Mouse (Mus musculus): Measurements from ENCODE around the gene Serpine2.

Serpine2 gene

DNA sequence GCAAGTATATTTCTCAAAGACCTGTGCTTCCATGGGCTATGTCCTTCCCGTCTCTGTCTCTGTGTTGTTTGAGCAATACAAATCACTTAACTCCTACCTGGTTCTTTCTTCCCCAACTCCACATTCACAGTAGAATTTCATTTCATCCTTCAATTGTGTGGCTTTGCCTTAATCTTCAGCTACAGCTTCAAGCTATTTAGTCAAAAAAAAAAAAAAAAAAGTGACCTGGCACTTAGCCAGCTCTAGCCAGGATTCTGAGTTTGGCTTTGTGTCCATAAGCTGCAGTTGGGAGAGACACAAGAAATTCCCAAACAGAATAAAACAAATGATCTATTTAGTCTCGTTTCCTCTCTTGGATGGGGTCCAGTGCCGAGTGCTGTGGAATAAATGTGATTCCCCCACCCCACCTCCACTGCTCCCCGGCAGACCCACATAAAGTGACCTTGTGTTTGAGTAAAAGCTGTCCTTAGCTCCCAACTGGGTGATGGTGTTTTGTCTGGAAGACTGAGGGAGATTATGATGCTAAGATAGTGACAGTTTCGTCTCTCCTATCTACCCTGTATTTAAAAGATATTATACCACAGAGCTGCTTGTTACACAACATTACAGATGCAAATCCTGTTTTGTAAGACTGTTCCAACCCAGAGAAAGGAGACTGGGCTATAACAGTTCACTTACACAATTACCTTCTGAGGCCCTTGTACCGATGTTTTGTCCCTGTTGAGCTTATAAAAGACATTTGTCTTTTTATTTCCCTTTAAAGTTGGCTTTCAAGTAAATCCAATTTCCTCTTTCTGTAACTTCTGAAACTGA is at the start of gene Serpine2:
Serpine2 (minus strand) TSS at position 51 of the 813 bp plus-strand sequence.
- no peak for DNase-seq (ENCODE audit: low read depth, low spot score)

DNA sequence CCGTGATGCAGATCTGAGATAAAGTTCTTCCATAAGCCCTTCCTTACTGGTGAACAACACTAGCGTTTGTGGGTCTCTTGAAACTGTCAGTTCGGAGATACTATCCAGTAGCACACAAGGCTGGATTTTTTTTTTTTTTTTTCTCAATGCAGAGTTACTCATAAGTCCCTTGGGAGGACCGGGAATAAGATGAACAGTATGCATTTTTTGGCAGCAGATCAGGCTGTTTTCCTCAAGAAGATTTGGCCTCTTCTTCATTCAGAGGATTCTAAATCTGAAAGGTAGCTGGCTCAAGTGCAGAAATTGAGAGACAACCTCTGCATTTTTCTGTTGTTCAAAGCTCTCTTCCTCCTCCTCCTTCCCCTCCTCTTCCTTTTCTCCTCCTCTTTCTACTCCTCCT is 46.8 kb upstream of the Serpine2 start:
- no peak for DNase-seq (ENCODE audit: low read depth, low spot score)

DNA sequence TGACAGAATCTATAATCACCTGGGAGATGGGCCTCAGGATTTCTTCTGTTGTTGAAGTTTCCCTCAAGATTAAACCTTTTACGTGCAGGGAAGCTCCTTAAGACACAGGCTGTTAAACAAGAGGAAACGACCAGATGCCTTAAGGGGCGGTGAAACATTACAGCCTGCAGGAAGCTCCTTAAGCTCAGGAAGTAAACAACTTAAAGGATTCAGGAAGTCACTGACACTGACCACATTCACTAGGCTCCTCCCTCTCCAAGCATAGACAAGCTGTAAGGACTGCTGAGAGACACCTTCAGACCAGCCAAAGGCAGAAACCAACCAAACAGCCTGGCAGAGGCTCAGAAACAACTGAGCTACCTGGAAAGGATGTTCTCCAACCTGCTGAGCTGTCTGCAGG is 44.3 kb upstream of the Serpine2 start:
- no peak for DNase-seq (ENCODE audit: low read depth, low spot score)

DNA sequence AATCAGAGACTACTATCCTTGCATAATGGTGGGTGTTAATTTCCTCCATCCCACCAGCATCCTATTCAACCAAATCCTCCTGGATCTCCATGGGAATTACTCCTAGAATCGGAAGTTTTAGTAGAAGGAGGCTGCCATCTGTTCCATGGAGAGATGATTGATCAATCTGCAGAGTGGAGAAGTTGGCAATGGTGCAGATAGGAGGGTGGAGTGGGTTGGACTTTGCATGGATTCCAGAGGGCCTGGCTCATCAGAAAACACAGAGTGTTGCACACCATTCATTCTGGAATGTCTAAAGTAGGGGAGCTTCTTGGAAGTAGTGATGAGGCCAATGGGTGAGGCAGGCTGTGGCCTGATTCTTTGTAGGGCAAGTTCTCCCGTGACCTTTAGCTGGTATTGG is 41.9 kb upstream of the Serpine2 start:
- DNase-seq (ENCODE audit: low read depth, low spot score), result no peak

DNA sequence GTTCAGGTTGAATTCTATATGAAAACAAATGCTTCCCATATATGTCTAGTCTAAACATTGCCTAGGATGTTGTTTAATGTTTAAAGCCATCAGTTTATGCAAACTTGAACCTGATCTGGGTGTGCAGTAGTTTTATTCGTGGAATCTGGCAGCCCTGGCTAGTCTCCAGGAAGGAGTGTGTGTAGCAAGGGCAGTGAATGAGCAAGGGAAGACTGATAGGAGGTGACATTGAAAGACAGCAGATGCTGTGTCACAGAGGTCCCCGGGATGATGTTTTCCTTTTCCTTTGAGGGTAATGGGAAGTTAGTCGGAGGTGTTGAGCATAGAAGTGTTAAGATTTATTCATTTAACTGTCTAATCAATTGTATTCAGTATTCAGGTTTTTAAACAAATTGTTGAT is 21.7 kb upstream of the Serpine2 start:
- no peak for DNase-seq (ENCODE audit: low read depth, low spot score)

DNA sequence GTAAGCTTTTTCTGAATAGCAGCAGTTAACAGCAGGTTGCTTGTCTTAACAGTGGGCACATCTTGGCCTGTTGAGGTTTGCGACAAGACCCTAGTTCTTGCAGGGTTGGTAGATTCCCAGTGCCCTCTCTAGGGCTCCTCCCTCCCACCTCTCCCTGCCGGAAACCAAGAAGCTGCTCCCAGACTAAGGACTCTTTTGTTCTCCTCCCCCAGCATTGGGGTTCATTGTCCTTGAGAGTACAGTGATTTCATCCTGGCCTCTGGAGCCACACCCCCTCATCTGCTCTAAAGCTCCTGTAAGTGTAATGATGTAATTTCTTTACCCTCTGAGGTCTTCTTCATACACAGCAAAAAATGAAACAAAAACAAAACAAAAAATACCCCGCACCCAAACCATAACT is 13.8 kb upstream of the Serpine2 start:
- DNase-seq (ENCODE audit: low read depth, low spot score), result no peak

DNA sequence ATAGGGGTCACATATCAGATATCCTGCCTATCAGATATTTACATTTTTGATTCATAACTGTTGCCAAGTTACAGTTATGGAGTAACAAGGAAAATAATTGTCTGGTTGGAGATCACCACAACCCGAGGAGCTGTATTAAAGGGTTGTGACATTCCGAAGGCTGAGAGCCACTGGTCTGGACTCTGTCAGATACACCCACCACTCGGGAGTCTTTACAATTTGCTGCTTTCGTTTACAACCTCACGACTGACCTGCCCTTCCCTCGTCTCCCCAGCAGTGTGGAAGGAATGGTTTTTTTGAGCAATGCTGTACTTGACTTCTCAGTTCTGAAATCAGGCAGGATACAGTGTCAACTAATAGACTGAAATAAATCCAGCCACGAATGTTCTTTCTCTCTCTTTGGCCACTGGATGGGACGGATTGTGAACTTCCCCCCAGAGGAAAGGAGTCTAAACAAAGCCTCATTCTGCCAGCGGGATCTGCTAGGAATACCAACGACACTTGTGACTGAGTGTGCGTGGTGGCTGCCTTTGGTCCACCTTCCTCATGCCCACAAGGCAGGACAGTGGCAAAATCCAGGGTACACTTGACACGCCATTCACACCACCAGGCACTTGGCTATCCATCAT is 455 bp downstream of the Serpine2 start:
- no peak for DNase-seq (ENCODE audit: low read depth, low spot score)

DNA sequence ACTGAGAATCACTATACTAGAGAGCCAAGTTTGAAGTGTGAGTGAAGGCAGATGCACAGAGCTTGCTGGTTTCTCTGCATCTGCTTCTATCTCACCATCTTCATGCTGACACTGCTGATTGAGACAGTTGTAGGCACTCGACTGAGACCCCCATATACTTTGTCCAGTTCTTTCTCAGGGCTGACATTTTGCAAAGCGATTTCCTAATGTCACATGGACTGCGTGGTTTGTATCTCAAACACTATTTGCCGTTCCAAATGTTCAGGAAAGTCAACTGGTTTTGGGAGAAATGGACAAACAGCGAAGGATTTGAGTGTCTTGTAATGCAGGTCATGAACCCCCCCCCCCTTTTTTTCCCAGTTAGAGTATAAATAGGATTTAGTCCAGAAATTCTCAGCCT is 1.0 kb downstream of the Serpine2 start:
- DNase-seq (ENCODE audit: low read depth, low spot score), result no peak

DNA sequence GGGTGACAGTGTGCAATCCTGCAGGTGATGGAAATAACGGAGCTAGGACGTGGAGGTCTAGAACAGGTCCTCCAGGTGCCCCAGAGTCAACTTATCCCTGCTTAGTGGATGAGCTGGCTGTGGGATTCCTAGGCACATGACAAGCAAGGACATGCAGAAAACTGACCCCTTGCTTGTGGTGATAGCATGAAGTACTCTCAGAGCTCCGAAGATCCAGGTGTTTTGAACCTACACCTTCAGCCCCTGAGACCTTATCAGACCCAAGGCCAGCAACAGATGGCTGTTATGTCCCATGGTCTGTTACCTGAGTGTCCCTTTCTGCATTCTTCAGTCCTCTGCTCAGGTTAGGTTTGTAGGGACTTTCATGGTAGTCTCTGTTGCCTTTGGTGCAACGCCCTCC is 2.0 kb downstream of the Serpine2 start:
- no peak for DNase-seq (ENCODE audit: low read depth, low spot score)

DNA sequence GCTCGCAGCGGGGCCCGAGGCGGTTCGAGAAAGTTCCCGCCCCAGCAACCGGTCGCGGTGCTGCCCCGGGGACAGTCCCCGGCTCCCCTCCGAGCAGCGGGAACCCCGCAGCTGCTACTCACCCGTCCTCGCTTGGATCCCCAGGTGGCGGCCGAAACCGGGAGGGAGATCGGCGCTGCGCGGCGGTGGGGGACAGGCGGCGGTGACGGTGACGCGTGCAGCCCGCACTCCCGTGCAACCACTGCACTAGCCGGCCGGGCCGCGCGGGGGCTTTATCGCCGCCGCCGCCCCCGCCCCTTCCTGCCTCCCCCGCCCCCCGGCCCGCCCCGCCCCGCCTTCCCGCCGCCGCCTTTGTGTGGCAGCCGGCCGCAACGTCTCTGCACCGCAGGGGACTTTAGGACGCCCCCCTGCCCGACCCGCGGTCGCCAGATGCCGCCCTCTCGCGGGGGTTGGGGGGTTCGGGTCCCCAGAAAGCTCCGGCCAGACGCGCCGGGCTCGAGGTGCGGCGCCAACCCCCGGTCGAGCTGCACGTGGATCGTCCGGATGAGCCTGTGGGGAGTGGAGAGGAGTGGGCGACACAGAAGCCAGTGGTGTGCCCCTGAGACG is 2.5 kb downstream of the Serpine2 start:
- no peak for DNase-seq (ENCODE audit: low read depth, low spot score)

DNA sequence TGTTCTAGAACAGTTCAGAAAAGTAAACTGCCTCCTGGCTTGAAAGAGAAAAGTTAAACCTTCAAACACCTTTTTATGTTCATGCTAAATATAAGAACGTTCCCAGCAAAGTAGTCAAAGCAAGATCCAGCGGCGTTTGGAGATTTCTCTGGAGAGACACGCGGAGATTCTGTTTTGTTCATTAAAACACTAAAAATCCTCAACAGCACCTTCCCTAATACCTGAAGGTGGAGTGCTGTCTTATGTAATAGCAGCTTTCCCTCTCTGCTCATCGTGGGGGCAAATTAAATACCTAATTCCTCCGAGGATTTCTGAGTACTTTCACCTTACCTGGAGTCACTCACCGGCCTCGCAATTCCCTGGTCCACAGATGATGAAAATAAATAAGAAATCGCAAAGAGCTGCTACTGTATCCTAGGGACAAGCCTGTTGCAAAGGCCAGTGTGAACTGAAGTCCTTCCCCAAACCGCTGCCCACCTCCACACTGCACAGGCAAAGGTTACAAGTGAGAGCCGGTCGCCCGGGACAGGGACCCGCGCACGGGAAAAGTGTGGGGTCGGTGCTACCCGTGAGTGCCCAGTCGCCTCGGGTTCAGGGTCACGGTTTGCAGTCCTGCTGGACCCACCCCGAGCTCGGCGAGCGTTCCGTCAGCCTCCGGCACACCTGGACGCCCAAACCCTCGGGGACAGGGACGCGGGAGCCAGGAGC is 3.1 kb downstream of the Serpine2 start:
- DNase-seq (ENCODE audit: low read depth, low spot score), result no peak

DNA sequence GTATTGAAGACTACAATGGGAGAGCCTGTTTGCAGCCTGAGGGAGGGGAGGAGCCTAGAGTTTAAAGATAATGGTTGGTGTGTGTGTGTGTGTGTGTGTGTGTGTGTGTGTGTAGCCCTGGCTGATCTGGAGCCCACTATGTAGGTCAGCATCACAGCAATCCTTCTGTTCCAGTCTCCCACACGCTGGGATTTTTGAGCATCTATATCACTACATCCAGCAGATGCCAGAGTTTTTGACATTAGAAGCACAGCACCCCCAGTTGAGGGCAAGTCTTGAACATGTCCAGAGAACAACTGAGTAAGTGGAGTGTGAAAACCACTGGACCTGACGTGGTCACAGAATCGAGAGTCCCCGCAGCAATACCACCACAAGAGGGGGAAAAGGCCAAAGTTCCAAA is 4.2 kb downstream of the Serpine2 start:
- no peak for DNase-seq (ENCODE audit: low read depth, low spot score)

DNA sequence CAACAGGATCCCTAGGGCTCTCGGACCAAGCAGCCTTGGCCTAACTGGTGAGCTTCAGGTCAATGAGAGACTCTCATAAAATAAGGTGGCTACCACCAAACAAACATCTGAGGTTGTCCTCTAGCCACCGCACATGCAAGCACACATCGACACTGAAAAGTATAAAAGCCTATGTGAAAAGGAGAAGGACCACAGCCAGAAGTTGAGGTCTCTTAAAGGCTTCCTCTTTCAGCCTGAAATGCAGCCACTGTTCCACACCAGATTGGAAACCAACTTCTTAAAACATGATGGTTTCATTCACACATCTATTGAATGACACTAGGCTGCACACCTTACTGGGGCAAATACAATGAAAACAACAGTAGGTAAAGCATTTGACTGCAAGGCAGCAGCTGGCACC is 7.5 kb downstream of the Serpine2 start:
- DNase-seq (ENCODE audit: low read depth, low spot score), result no peak

DNA sequence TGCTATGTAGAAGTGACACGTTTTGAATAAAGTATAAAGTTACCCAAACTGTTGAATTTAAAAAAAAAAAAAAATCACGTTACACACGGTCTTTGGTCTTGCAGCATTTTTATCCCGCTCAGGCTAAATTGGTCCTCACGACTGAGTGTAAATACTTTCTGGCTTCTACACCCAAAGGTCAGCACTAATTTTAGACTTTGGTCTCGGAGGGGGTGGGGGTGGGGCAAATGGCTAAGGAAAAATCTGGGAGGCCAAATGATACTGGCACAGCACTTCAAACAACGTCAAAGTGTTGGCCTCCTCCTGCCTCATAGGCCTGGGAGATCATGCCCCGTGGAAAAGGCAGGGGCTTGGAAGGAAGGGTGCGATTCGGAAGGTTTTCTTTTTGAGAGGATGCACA is 10.6 kb downstream of the Serpine2 start:
- no peak for DNase-seq (ENCODE audit: low read depth, low spot score)

DNA sequence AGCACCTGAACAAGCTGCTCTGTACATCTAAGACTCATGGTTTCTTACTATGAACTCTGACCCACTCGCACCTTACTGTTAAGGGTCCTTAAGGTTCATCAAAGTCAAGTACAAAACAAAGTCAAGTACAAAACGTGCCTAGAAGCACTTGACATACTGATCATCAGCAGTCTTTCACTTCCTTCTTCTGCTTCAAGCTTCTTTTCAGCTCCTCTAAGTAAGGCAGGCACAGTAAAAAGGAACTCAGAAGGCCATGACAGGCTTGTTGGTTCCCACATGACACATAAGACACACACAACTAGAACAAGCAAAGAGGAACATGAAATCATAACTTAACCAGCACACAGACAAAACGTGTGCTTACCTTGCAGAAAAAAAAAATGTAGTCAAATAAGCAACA is 12.3 kb downstream of the Serpine2 start:
- DNase-seq (ENCODE audit: low read depth, low spot score), result no peak

DNA sequence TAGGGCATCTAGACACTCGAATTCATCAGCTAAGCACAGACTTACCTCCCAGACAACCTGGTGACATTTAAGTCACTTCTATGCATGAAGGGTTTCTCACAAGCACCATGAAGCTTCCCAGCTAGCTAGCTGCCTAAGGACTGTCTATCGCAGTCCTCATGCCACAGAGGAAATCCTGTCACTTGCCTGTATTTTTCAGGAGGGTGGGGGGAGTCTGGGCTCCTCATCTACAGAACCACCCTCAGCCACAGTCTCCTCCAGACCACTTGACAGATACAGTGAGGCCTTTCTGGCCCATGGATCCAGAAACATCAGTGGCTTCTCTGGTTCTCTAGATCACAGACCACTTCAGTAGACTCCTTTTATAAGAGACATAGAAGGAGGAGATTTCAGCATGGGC is 14.1 kb downstream of the Serpine2 start:
- DNase-seq (ENCODE audit: low read depth, low spot score), result no peak

DNA sequence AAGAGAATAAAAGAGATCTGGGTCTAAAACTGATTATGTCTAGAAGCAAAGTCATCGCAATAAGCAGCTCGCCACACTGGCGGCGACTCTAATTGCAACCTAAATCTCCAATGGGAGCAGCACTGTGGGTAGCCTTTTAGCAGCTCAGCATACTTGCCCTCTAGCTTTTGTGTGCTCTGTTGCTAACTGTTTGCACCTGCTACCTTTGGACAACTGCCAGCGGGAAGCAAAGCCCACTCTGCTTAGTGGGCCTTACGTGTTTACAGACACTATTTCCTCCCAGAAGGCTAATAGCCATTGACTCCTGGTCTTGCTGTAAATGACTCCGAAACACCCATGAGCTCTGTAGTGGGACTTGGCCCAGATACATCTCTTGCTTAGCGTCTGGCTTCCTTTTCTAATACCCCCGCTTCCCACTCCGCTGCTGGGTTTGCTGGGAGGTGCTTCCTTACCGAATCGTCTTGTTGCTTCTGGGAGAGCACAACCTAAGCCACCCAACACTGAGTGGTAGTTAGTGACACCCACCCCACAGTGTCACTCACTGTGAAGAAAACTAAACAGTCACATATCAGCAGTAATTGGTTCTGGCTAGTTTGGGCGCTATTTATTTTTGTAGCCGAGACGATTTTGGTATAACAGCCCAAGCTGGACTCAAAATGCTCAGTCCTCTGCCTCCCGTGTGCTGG is 28.1 kb downstream of the Serpine2 start:
- DNase-seq (ENCODE audit: low read depth, low spot score), result no peak

DNA sequence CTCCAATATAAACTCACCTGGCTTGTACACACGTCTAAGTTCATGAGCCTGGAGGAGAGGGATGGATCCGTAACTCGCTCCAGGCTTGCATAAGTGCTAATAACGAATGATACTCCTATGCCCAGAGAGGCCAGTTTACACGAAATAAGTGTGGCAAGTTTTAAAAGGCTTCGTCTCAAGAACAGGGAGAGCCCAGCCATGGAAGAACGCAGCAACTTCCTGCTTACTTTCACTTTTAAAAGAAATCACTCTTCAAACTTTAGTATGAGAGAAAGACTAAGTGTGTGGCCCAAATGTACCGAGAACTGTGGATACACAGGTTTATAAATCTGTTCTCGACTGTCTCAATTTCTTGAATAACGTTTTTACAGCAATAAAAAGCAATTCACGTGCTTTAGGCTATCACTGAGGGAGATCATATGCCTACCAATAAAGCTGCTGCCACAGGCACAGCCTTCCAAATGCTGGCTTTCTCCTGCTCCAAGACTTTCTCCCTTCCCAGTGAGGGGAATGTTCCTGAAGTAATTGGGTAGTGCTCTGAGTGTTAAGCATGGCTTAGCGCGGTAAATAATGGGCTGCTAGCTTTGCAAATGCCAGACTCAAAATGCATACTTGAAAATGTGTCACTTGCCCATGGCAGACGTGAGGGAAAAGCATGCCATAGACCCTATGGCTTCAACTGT is 36.9 kb downstream of the Serpine2 start:
- DNase-seq (ENCODE audit: low read depth, low spot score), result no peak

DNA sequence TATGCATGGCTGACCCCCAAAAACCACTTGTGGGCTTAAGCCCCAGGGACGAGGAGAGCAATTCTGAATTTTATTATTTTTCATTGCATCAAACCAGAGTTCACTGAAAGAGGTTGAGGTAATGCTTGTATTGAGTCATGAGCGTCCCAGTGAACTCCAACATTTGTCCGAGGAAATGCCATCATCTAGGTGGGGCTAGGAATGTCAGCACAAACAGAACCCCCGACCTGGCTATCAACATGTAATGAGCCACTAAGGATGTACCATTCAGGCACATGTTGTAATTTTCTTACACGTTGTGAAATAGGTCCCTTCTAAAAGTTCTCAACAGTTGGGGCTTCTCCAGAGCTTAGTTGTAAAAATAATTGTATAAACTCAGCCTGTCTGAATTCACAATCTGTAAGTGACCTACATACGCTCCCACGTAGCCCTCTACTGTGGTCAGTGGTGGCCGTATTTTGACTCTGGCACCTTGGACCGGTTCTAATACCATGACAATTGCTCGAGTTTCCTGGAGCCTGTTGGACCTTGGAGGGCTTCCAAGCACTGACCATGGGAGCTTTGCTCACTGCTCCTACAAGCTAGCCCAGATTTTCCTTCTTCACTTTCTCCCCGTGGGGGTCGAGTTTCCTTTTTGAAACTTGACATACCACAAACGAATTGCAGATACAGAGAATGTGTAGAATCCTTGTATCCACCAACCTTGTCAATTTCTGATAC is 38.0 kb downstream of the Serpine2 start:
- no peak for DNase-seq (ENCODE audit: low read depth, low spot score)

DNA sequence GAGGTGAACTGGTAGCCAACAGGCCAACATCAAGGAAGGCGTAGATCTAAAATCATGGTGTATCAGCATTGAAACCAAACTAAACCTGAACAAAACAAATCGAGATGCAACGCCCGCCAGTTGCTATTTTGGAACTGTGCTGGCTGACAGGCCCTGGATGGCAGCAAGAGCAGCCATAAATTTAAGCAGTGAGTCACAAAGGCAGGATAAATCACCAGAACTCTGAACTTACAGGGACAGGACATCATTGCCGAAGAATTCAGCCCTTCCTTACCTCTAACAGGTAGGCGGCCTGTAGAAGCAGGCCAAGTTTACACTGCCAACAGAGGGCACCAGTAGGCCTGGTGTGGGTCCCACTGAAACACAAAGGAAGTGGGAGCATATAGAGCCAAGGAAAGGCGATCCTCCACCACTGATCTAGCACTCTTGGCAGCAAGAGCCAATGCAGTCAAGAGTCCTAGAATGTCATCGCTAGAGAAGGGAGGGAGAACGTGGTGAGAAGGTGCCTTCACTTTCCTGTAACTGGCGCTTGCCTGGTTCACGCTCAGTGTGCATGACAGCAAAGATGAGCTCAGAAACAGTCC is 41.6 kb downstream of the Serpine2 start:
- DNase-seq (ENCODE audit: low read depth, low spot score), result no peak
